Mouse (Mus musculus): Measurements from ENCODE around the gene Amy2a2.
"Not testable (repeated sequence)": the region's sequence is repeated elsewhere in the genome, so short reads cannot be mapped to it uniquely, and the experiment has no call there.

The Amy2a2 gene

DNA sequence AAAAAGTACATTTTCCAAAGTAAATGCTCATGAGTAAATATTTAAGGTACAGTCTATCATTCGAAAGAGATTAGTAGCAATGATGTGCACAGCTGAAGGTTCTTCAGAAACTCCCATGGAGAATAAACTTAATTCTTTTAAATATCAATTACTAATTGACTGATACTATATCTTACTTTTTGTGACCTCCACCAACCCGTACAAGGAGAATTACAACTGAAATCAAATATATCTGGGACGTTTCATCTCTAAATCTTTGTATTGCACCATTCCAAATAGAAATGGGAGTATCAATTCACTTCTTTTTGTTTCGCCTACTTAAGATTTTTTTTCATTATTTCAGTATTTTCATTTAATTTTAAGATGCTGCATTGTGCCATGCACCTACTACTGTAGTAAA is at the start of gene Amy2a2:
Gene Amy2a2 (minus strand): TSS at position 101 of the 400 bp plus-strand sequence.
- DNase-seq = not testable (repeated sequence)

DNA sequence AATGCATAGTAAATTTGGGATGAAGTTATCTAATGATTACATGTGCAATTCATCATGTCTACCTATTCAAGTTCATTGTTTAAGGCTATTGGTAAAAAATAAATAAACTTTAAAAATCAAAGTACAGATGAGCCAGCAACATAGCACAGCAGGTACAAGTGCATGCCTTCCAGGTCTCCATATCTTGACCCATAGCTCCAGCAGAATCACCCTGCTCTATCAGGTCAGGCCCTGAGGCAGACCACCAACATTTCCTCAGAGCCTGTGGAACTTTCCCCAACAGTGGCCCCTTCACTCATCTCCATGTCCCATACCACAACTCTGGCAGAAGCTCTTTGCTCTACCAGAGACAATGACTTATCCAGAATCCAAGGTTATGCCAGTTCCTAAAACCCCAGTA is 11.0 kb downstream of the Amy2a2 start:
- DNase-seq = not testable (repeated sequence)

DNA sequence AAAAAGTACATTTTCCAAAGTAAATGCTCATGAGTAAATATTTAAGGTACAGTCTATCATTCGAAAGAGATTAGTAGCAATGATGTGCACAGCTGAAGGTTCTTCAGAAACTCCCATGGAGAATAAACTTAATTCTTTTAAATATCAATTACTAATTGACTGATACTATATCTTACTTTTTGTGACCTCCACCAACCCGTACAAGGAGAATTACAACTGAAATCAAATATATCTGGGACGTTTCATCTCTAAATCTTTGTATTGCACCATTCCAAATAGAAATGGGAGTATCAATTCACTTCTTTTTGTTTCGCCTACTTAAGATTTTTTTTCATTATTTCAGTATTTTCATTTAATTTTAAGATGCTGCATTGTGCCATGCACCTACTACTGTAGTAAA is 32.5 kb downstream of the Amy2a2 start, which contains the start of gene Amy2a3:
Gene Amy2a3 (minus strand): TSS at position 101 of the 400 bp plus-strand sequence.
- DNase-seq = not testable (repeated sequence)

DNA sequence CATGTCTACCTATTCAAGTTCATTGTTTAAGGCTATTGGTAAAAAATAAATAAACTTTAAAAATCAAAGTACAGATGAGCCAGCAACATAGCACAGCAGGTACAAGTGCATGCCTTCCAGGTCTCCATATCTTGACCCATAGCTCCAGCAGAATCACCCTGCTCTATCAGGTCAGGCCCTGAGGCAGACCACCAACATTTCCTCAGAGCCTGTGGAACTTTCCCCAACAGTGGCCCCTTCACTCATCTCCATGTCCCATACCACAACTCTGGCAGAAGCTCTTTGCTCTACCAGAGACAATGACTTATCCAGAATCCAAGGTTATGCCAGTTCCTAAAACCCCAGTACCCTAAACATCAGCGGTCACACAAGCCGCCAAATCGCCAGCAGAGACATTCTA is 43.5 kb downstream of the Amy2a2 start:
- not testable (repeated sequence) for DNase-seq
